Mouse (Mus musculus) heart, postnatal 14 days (tissue): ENCODE measurements around the gene Smim22. TPM values are rescaled to one million over a fixed set of nuclear protein-coding genes. Genes with fewer than 3 reads are reported as not detected.
A peak's percentile ranks its signal among the peaks of the same experiment; 100 is the strongest.

Source experiments
- DNase-seq, 2 experiments: peaks; one replicate each; pipeline ENCODE4 v3.0.0; 2021 to 2022
- intact Hi-C: fragments of 180-260 bp; cut with DNase I; formaldehyde crosslinking; loops from one replicate; pipeline ENCODE4 v1.15.1; 2025
- long read RNA-seq, 2 experiments: library from polyadenylated mRNA; stranded (forward); transcript quantifications; one replicate each; pipeline ENCODE4 v2.0.0; 2021
- total RNA-seq, 2 experiments: library from RNA; stranded (reverse); gene quantifications; 2 replicates each; pipeline ENCODE4 v1.2.3; 2021

Gene Smim22
- total RNA-seq = not detected
- long read RNA-seq, experiment 1 = 0 reads
- long read RNA-seq, experiment 2 = 0 reads

- intact Hi-C loops = no loop called here
- no peak for DNase-seq
These were observed at the start of gene Smim22 for GRCm38 (mm10) chr16:5007067-5007466. Gene Smim22 (plus strand): TSS chr16:5007288.

GRCm38 (mm10) chr16:4957446-4957845 lies 49.6 kb upstream of the Smim22 start:
- intact Hi-C loops = no loop called here
- no peak for DNase-seq

GRCm38 (mm10) chr16:4960260-4960659 lies 46.8 kb upstream of the Smim22 start:
- DNase-seq = no peak
- intact Hi-C loops = no loop called here

- intact Hi-C loops = no loop called here
- no peak for DNase-seq
These were observed 43.7 kb upstream of the Smim22 start for GRCm38 (mm10) chr16:4963346-4963745.

GRCm38 (mm10) chr16:4963797-4964709 lies 43.0 kb upstream of the Smim22 start, which contains the start of gene Anks3:
Gene Anks3 (minus strand): TSS chr16:4964205.
- DNase-seq = peak; percentile 96 to 97
- intact Hi-C loops = loop anchor here (2.0 kb wide), 1 partner anchor 49 kb away; the partner anchor contains the start of gene Rogdi

GRCm38 (mm10) chr16:4964731-4965391 lies 42.2 kb upstream of the Smim22 start:
- DNase-seq = no peak
- intact Hi-C loops = loop anchor here (2.0 kb wide), 1 partner anchor 48 kb away; the partner anchor contains the start of gene Rogdi

GRCm38 (mm10) chr16:4965392-4966129 lies 41.5 kb upstream of the Smim22 start:
- intact Hi-C loops = loop anchor here (2.0 kb wide), 1 partner anchor 47 kb away; the partner anchor contains the start of gene Rogdi
- no peak for DNase-seq

- no peak for DNase-seq
- intact Hi-C loops = no loop called here
These were observed 38.7 kb upstream of the Smim22 start for GRCm38 (mm10) chr16:4968426-4968825.

- no peak for DNase-seq
- intact Hi-C loops = no loop called here
These were observed 37.8 kb upstream of the Smim22 start for GRCm38 (mm10) chr16:4969055-4969843.

- intact Hi-C loops = no loop called here
- peak in 1 of 2 experiments; percentile 28 for DNase-seq
These were observed 35.5 kb upstream of the Smim22 start for GRCm38 (mm10) chr16:4971626-4972025.

- no peak for DNase-seq
- intact Hi-C loops = no loop called here
These were observed 32.6 kb upstream of the Smim22 start for GRCm38 (mm10) chr16:4974521-4974920.

- intact Hi-C loops = no loop called here
- no peak for DNase-seq
These were observed 30.9 kb upstream of the Smim22 start for GRCm38 (mm10) chr16:4976180-4976579.

- DNase-seq = no peak
- intact Hi-C loops = no loop called here
These were observed 28.6 kb upstream of the Smim22 start for GRCm38 (mm10) chr16:4978275-4979051.

GRCm38 (mm10) chr16:4979755-4980380 lies 27.2 kb upstream of the Smim22 start:
- intact Hi-C loops = loop anchor here (1.0 kb wide), 1 partner anchor 165 kb away; no protein-coding TSS in a partner anchor
- DNase-seq = peak; percentile 26 to 45

GRCm38 (mm10) chr16:4984717-4985116 lies 22.4 kb upstream of the Smim22 start:
- intact Hi-C loops = no loop called here
- no peak for DNase-seq

GRCm38 (mm10) chr16:4993276-4993675 lies 13.8 kb upstream of the Smim22 start:
- intact Hi-C loops = no loop called here
- no peak for DNase-seq

GRCm38 (mm10) chr16:4997553-4997952 lies 9.5 kb upstream of the Smim22 start, which contains the start of gene Sept12:
Gene Sept12 (minus strand): TSS chr16:4997852.
- intact Hi-C loops = no loop called here
- peak in 1 of 2 experiments; percentile 31 for DNase-seq

- no peak for DNase-seq
- intact Hi-C loops = no loop called here
These were observed 8.1 kb upstream of the Smim22 start for GRCm38 (mm10) chr16:4998984-4999383.
